Mouse (Mus musculus) left cerebral cortex, postnatal 36 days (tissue): ENCODE measurements at regions not wholly inside any gene's neighbourhood (a gene's known extent, or its start where the extent isn't known, plus 50 kb on each side); places are given as distances from the start of the nearest gene placed in this dataset.
A peak's percentile ranks its signal among the peaks of the same experiment; 100 is the strongest.

Experiments
- DNase-seq, 2 experiments: peaks; one replicate each; pipeline ENCODE4 v3.0.0; 2021 to 2022; ENCODE audit warnings: low spot score in 2 of 2, mixed read lengths in 1 of 2
- intact Hi-C: fragments of 180-260 bp; cut with DNase I; formaldehyde crosslinking; loops from one replicate; pipeline ENCODE4 v1.15.1; 2025

DNA sequence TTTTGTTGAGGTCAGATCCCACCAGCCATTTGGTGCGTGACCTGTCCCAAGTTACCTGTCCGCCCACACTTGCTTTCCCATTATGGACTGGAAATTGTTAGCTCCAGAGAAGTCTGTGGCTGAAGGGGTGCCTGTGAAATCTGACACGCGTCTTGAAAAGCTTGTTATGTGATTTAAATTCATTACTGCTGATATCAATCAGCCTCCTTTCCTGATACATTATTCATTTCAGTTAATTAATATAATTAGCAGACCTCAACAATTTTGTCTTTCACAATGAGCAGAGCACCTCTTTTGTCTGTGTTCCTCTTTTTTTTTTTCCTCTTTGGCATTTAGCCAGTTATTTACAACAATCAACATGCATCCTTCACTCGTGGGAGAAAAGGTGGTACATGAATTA is 58.6 kb upstream of the Grip1 start:
- no peak for DNase-seq
- intact Hi-C loops, result no loop called here

DNA sequence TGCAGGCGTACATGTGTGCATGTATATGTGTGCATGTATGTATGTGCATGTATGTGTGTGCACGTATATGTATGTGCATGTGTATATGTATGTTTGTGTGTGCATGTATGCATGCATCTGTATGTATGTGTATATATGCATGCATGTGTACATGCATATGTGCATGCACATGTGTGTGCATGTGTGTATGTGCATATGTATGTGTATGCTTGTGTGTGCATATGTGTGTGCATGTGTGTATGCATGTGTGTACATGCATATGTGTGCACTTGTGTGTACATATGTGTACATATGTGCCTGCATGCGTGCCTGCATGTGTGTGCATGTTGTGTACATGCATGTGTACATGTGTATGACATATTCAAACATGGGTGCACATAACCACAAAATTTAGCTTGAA is 65.7 kb upstream of the Grip1 start:
- no peak for DNase-seq
- intact Hi-C loops, result no loop called here

DNA sequence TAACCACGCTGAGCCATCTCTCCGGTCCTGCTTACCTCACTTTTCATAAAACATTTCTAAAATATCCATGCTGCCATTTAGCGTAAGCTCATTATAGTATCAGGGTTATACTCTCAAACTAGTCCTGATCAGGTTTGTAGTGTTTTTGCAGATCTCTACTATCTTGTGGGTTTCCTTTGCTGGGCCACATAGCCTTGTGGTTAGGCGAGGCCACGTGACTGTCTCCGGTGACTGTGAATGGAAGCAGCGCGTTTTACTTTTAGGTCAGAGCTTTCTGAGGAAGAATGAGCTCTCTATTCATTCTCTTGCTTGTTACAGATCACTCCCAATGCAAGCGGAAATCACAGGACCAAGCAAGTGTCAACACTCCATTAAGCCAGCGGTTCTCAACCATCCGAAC is 71.4 kb upstream of the Grip1 start:
- intact Hi-C loops, result no loop called here
- no peak for DNase-seq

- intact Hi-C loops, result no loop called here
- DNase-seq, result no peak
Observed at GRCm38 (mm10) chr10:119368566-119368965, 85.1 kb upstream of the Grip1 start.

GRCm38 (mm10) chr10:119363616-119364015 is 90.0 kb upstream of the Grip1 start:
- intact Hi-C loops, result no loop called here
- no peak for DNase-seq

- intact Hi-C loops, result no loop called here
- peak; percentile 8 to 10 for DNase-seq
Observed at GRCm38 (mm10) chr10:119358730-119359292, 94.8 kb upstream of the Grip1 start.

GRCm38 (mm10) chr10:119342317-119343114 is 102.7 kb upstream of the Cand1 start:
- DNase-seq, result peak; percentile 15 to 17
- intact Hi-C loops, result no loop called here

DNA sequence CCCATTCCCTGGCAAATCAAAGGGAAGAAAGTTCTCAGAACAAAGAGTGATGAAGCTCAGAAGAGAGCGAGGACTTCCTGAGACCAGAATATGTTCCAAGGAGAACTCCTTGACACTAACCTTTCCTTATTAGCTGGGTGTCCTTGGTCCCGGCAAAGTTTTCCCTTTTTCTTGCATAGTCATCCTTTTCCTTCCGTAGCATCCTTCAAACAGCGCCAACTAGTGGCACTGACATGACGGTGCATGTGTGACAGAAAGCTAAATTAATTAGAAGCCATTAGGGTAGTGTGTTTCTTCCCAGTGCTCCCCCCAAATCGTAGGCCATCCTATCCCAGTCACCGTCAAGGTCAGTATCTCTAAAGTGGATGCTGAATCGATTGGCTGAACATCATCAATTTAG is 100.5 kb upstream of the Cand1 start:
- intact Hi-C loops, result no loop called here
- no peak for DNase-seq

DNA sequence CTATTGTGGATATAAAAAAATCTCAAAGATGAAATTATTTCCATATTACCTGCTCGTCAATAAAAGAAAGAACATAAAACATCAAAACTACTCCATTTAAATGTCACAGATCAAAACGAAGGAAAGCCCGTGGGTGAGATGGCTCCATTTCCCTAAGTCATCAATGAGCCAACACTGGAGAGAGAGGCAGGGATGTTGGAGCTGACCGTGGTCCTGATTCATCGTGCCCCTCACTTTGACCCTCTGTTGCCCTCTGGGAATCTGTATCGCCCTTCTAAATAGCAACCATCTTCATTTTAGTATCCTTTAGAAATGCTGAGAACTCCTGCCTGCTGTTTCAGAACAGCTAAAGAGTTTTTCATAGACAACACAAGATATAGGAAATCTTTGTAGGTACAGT is 87.1 kb upstream of the Cand1 start:
- no peak for DNase-seq
- intact Hi-C loops, result no loop called here

DNA sequence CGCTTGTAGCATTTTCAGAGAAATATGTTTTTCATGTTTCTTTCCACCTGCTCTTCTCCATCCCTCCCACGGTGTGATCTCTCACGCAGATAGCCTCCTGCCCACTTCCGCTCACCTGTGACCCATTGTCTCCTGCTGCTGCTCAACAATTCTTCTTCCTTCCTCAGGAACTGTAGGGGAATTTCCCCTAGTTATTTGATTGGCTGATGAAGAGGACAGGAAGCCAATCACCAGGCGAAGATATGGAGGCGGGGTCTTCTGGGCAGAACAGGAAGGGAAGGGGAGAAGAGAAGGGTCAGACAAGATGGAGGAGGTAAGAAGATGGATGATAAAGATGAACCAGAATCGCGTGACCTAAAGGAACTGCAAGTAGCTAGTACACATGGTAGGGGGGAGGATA is 80.1 kb upstream of the Cand1 start:
- intact Hi-C loops, result no loop called here

DNA sequence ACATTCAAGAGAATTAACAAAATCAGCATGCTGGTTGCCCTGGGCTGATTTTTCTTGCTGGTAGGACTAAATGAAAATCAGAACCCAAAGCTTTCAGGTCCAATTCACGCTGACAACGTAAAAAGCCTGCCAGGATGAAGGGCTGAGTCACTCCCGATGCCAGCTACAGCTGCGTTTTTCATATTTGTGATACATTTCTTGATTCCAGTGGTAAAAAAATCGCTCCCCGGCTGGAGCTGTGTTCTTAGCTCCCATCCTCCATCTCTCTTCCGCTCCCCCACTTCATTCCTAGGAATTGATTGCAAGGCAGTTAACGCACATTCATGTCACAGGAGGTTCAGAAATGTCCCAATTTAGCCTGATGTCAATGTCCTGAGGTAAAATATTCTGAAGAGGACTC is 78.6 kb upstream of the Cand1 start:
- intact Hi-C loops, result no loop called here
- peak in 1 of 2 experiments; percentile 15 for DNase-seq

More for the DNA sequence above, 80.1 kb upstream of the Cand1 start:
- no peak for DNase-seq

DNA sequence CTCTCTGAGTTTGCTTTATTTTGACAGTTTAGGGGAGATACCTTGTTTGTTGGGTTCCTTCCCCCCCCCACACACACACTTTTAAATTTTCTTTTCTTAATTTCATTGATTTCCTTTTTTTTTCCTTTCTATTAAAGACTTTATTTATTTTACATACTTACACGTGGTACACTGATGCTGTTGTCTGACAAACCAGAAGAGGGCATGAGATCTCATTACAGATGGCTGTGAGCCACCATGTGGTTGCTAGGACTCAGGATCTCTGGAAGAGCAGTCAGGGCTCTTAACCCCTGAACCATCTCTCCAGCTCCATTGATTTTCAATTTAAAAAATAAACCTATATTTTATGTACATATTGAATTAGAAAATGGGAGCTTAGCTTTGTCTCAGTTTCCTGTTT is 71.7 kb upstream of the Cand1 start:
- intact Hi-C loops, result no loop called here
- DNase-seq, result no peak

GRCm38 (mm10) chr10:119295740-119296139 is 55.9 kb upstream of the Cand1 start:
- intact Hi-C loops, result no loop called here
- DNase-seq, result no peak

GRCm38 (mm10) chr10:119294454-119295149 is 54.7 kb upstream of the Cand1 start:
- DNase-seq, result peak; percentile 9 to 31
- intact Hi-C loops, result no loop called here

DNA sequence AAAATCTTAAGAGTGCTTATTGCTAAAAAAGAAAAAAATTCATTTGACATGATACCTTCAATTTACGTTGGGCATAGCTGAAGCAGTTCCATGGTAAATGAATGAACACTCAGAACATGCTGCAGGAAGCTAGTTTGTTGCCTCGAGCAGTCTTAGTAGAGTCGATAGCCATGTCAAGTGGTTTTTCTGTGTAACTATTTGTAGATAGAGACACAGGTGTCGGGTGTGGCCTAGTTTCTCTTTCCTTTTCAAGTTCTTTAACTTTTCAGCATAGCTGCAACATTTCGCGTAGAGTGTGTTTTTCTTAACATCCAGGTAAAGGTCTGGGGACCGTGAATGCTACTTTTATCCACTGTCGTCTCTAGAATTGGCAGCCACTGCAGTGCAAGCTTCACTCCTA is 53.5 kb upstream of the Cand1 start:
- no peak for DNase-seq
- intact Hi-C loops, result no loop called here
